Mouse (Mus musculus): ENCODE measurements at regions not wholly inside any gene's neighbourhood (a gene's known extent, or its start where the extent isn't known, plus 50 kb on each side); places are given as distances from the start of the nearest gene placed in this dataset.

GRCm38 (mm10) chr16:30857656-30858055 is 223.6 kb downstream of the Xxylt1 start:
- ATAC-seq (ENCODE audit: poor library complexity, severe bottlenecking) = no peak

- no peak for ATAC-seq (ENCODE audit: poor library complexity, severe bottlenecking)
These were observed 211.9 kb downstream of the Xxylt1 start for GRCm38 (mm10) chr16:30869136-30869909.

GRCm38 (mm10) chr16:30870110-30870509 is 211.1 kb downstream of the Xxylt1 start:
- ATAC-seq (ENCODE audit: poor library complexity, severe bottlenecking) = peak; percentile 10; the same call in 1 of the 2 replicates

GRCm38 (mm10) chr16:30870676-30871075 is 210.6 kb downstream of the Xxylt1 start:
- no peak for ATAC-seq (ENCODE audit: poor library complexity, severe bottlenecking)

- ATAC-seq (ENCODE audit: poor library complexity, severe bottlenecking) = no peak
These were observed 209.1 kb downstream of the Xxylt1 start for GRCm38 (mm10) chr16:30872147-30872546.

- peak; percentile 74 for ATAC-seq (ENCODE audit: poor library complexity, severe bottlenecking)
These were observed 207.6 kb downstream of the Xxylt1 start for GRCm38 (mm10) chr16:30873493-30874211.

GRCm38 (mm10) chr16:30875235-30875829 is 205.9 kb downstream of the Xxylt1 start:
- no peak for ATAC-seq (ENCODE audit: poor library complexity, severe bottlenecking)

GRCm38 (mm10) chr16:30878821-30879220 is 202.4 kb downstream of the Xxylt1 start:
- ATAC-seq (ENCODE audit: poor library complexity, severe bottlenecking) = no peak

- ATAC-seq (ENCODE audit: poor library complexity, severe bottlenecking) = no peak
These were observed 201.4 kb downstream of the Xxylt1 start for GRCm38 (mm10) chr16:30879878-30880277.

- no peak for ATAC-seq (ENCODE audit: poor library complexity, severe bottlenecking)
These were observed 200.6 kb downstream of the Xxylt1 start for GRCm38 (mm10) chr16:30880682-30881081.

- no peak for ATAC-seq (ENCODE audit: poor library complexity, severe bottlenecking)
These were observed 200.0 kb downstream of the Xxylt1 start for GRCm38 (mm10) chr16:30881186-30881585.

- ATAC-seq (ENCODE audit: poor library complexity, severe bottlenecking) = no peak
These were observed 197.6 kb downstream of the Xxylt1 start for GRCm38 (mm10) chr16:30883490-30884188.

- no peak for ATAC-seq (ENCODE audit: poor library complexity, severe bottlenecking)
These were observed 197.1 kb downstream of the Xxylt1 start for GRCm38 (mm10) chr16:30884189-30884551.

GRCm38 (mm10) chr16:30886982-30887381 is 194.2 kb downstream of the Xxylt1 start:
- ATAC-seq (ENCODE audit: poor library complexity, severe bottlenecking) = no peak

- no peak for ATAC-seq (ENCODE audit: poor library complexity, severe bottlenecking)
These were observed 193.7 kb downstream of the Xxylt1 start for GRCm38 (mm10) chr16:30887536-30887935.

- no peak for ATAC-seq (ENCODE audit: poor library complexity, severe bottlenecking)
These were observed 192.5 kb downstream of the Xxylt1 start for GRCm38 (mm10) chr16:30888556-30889323.

GRCm38 (mm10) chr16:30892606-30893005 is 188.6 kb downstream of the Xxylt1 start:
- ATAC-seq (ENCODE audit: poor library complexity, severe bottlenecking) = no peak

GRCm38 (mm10) chr16:30894086-30894485 is 187.1 kb downstream of the Xxylt1 start:
- no peak for ATAC-seq (ENCODE audit: poor library complexity, severe bottlenecking)

GRCm38 (mm10) chr16:30895021-30895420 is 186.2 kb downstream of the Xxylt1 start:
- no peak for ATAC-seq (ENCODE audit: poor library complexity, severe bottlenecking)

- no peak for ATAC-seq (ENCODE audit: poor library complexity, severe bottlenecking)
These were observed 183.9 kb downstream of the Xxylt1 start for GRCm38 (mm10) chr16:30897371-30897770.
